Mouse (Mus musculus): ENCODE data around the gene Ngly1.

Ngly1 gene

DNA sequence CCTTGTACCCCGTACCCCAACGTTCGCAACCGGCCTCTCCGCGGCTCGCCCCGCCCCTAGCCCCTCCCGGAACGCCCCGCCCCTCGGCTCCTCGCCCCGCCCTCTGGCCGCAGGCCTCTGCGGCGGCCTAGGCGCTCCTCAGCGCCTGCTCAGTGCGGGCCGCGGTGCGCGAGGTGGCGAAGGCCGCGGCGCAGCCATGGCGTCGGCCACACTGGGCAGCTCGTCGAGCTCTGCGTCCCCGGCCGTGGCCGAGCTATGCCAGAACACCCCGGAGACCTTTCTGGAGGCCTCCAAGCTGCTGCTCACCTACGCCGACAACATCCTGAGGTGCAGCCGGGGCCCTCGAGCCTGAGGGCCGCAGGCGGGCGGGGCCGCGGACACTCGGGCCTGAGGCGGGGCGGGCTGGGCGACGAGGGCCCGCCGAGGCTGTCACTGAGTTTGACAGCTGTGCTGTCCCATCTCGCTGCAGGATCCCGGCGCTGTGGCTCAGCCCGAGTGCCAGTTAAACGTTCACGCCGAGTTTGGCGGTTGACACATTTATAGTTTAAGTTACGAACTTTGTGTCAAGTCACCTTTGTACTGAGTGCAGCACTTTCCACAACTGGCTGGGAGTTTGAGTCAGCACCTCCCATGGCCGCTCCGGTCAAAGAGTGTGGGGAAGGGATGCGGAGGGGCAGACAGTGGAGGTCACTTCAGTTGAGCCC is at the start of gene Ngly1, which contains the start of gene Oxsm:
Gene Ngly1 (plus strand): TSS at position 110 of the 704 bp plus-strand sequence.
Gene Oxsm (minus strand): TSS at position 638 of the 704 bp plus-strand sequence.
- peak; percentile 86 for DNase-seq (ENCODE audit: low spot score)

DNA sequence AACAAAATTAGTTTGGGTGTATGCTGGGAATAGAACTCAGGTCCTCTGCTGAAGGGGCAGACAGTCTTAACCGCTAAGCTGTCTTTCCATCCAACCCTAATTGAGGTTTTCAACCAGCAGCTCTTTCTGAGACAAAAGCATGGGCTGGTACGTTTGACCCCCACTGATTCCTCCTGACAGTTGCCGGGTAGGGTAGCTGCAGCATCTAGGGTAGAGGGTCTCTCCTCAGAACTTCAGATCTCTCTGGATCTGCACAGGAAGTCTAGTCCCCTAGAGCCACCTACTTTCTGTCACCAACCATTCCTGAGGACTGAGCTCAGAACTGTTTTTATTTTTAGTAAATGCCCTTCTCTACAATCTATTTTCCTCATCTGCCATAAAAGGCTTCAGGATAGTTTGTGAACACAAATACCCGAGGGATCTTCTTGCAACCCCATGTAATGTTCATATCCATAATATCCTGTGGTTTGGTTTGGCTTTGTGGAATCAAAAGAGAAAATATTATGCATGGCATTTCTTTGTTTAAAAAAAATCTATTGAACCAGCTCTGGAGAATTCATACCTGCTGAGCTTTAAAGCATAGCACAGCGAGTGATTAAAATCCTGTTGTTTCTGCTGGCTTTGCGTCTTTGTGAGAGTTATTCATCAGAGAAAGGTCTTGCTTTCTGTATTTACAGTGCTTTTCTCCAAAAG is 48.7 kb upstream of the Ngly1 start:
- DNase-seq (ENCODE audit: low spot score), result no peak

DNA sequence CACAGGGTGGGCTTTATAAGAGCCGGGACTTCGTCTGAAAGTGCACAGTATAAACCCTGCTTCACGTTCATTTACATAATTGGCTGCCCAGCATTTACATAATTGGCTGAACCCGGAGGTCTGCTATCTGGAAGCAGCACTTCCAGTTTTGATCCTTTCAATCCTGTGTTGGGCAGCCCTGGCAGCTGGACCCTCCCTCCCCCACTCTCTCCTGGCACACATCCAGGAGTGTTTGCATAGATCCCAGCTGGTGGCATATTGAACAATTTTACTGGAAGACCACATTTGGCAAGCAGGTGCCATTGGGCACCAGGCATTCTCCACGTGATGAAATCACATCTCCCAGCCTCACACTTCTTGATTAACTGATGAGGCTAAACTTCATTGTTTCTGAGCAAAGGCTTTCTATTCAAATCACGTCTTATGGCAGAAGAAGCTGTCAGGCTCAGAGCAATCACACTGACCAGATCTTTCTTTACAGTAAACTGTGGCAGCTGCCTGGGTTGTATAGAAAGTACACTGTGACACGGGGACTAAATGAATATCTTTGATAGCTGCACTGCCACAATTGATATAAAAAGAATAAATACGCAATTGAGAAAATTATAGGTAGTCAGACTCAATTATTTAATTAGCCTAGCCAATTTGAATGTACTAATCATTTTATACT is 48.0 kb upstream of the Ngly1 start:
- DNase-seq (ENCODE audit: low spot score), result no peak

DNA sequence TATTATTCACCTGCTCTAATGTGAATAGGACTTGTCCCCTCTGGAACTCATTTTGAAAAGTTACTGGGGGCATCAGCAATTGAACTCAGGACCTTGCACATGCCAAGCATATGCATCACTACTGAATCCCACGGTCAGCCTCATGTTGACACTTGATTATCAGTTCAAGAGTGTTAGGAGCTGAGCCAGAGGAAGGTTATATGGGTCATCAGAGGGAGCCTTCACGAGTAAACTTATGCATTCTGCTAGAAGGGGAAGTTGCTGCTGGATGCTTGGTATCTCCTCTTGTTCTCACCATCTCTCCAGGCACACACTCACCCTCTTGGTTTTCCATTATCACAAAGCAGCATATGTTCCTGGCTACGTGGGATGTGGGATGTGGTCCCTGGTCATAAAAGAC is 47.4 kb upstream of the Ngly1 start:
- DNase-seq (ENCODE audit: low spot score), result no peak

DNA sequence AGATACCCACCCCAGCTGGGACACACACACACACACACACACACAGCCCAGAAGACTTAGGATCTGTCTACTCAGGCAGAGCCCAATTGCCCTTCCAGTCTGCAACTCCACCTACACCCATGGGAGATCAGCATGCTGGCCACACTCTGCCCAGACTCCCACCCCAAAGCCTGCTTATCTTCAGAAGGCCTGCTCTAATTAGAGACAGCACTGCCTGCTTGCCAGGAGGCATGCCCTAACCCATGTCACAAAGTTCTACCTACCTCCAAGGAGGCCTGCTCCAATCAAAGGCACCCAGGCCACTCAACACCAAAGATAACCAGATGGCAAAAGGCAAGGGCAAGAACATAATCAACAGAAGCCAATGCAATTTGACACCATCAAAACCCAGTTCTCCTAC is 41.4 kb upstream of the Ngly1 start:
- no peak for DNase-seq (ENCODE audit: low spot score)

DNA sequence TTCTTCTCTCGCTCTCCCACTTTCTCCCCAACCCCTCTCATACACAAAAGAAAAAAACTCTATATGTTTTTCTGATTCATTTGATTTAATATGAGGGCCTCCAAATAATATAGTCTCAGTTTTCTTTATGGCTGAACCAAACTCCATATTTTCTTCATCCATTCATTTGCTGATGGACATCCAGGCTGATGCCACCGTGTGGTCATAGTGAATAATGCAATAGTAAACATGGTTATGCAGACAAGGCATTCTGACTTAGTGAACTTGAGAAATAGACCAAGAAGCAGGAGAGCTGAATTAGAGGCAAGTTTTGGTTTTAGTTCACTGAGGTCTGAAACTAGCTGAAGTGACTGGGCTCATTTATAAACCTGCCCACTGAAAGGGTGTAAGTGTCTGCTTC is 30.1 kb upstream of the Ngly1 start:
- peak; percentile 78 for DNase-seq (ENCODE audit: low spot score)

DNA sequence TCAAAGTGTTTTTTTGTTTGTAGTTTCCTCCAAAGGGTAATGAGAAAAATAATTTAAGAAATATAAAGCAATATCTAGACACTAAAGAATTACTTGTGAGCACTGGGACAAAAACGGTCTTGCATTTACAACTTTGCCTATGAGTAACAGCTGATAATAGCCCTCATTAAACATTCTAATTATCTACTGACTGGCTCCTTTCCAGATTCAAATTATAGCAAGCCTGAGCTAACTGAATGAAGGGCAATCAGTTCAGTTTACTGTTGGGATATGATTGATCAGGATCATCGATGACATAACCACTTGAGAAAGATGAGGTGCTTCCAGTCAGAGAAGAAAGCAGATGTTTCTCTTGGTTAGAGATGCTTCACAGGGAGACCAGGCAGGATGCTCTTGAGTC is 19.7 kb upstream of the Ngly1 start:
- no peak for DNase-seq (ENCODE audit: low spot score)

DNA sequence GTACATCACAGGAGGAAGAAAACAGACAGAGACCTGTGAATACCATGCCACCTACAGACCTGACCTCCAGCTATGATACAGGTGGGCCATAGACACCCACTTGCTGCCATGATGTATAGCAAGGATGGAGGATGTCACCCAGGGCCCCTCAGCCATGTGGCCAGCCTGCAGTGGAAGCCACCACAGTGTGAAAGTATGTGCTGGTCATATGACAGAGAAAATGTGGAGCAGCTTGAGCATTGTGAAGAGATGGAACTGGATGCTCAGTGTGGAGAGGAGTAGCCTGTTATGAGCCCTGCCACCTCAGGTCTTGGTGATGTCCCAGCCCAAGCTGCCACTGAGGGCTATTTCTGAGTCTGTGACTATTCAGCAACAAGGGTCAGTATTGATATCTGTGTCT is 18.5 kb upstream of the Ngly1 start:
- no peak for DNase-seq (ENCODE audit: low spot score)

DNA sequence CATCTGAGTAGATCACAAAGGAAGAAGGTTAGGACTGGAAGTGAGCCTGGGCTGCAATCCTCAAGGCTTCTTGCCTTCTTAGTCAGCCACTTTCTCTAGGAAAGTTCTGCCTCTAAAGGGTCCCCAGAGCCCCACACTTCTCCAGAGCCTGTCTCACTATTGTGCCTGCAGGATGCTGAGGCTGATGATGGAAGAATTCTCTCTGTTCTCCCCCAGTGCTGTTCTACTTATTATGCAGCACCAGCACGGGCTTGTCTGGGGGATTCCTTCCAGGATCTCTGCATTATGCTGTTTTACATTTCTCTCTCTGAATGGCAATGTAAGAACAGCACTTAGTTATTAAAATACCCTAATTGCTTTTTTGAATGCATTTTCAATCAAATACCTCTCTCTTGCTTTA is 15.6 kb upstream of the Ngly1 start:
- no peak for DNase-seq (ENCODE audit: low spot score)

DNA sequence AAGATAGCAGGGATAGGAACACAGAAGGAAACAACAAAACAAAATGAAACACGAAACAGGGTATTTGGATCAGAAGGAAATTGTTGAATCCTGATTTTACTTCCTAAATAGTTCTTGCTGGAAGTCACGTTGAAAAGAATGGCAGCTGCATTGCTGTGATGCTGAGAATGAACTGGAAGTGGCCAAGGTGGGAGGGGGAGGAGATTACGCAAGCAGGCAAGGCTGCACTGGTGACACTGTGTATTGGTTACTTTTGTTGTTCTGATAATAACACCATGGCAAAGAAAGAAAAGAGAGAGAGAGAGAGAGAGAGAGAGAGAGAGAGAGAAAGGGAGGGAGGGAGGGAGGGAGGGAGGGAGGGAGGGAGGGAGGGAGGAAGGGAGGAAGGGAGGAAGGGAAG is 12.6 kb upstream of the Ngly1 start:
- DNase-seq (ENCODE audit: low spot score), result no peak

DNA sequence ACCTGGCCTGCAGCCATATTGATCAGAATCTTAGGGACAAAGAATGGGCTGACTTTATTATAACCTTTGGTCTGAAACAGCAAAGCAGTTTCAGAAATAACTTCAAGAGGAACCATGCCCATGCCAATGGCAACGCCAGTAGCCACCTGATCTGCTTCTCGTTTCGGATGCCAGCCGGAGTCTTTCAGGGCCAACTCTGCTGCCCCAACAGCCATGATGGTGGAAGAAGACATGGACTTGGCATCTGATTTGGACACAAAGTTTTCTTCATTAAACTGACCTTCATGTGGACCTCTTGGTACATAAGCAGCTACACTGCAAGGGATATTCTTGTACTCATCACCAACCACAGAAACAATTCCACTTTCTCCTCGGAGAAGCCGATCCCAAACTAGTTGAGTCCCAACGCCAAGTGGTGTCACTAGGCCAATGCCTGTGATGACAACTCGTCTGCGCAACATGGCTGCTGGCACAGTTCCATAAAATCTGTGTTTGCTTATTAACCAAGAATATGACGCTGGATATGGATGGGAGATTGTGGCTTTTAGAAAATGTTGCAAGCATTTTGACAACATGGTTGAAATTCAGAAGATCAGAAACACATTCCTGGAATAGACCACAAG is 6.8 kb upstream of the Ngly1 start:
- no peak for DNase-seq (ENCODE audit: low spot score)

DNA sequence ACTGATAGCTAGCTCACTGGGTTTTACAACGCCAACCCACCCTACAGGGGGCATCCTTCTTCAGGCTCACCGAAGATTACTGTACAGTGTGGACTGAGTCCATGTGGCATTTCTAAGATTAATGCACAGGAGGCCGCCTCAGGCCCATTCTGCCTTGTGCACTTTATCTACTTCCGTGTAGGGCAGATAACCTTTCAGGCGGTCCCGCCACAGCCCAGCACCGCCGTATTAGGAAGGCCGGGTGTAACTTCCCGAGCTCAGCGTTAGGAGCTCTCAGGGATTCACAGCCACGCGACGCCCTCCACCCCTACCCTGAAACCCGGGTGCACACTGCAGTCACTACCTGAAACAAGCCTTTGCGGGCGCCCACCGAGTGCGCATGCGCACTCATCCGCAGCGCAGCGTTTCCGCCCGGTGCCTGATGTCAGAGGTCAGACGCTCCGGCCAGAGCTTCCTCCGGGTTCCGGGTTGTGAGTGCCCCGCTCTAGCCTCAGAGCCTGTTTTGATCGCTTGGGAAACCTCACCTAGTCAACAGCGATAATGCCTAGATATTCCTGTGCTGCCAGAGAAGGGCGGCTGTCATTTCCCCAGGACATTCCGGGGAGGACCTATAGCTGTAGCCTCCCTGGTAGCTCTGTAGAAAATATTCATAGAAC is 6.0 kb upstream of the Ngly1 start:
- peak; percentile 86 for DNase-seq (ENCODE audit: low spot score)

DNA sequence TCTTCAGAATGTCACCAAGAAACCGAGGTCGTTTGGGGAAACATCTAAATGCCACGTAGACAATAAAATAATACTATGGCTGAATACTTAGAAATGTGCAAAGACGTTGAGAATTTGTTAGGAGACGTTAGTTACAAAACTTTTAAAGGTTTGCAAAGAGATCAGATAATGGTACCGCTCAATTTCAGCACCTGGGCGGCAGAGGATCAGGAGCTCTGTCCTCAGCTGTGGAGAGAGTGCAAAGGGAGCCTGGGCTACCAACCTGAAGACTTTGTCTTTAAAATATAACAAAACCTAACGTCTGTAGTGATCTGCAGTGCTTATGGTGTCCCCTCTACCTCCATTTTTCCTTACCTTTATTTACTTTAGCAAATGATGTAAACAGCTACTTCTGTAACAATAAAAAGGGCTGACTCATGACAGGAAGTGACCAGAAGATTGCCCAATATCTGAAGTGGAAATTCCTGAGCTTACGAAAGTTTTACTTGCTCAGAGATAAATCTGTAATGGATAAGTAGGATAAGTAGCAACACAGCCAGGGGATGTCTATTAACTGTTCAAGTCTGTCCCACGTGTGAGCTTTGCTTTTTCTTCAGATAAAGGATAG is 5.4 kb upstream of the Ngly1 start:
- no peak for DNase-seq (ENCODE audit: low spot score)

DNA sequence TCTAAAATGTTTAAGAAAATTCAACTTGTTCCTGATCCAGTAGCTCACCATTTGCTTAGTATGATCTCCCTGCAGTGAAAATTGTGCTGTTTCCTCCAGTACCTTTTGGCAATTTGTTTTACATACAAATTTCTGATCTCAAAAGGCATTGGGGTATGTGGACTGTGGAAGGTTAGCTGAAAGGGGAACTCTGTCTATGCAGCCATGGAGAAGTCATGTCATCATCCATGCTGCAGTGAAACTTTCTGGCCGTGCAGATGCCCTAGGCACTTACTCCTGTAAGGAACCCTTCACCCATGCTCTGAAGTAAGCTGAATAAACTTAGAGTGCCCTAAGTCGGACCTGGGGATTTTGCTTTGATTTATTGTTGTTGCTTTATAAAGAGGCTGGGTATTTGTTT is 4.7 kb upstream of the Ngly1 start:
- no peak for DNase-seq (ENCODE audit: low spot score)

DNA sequence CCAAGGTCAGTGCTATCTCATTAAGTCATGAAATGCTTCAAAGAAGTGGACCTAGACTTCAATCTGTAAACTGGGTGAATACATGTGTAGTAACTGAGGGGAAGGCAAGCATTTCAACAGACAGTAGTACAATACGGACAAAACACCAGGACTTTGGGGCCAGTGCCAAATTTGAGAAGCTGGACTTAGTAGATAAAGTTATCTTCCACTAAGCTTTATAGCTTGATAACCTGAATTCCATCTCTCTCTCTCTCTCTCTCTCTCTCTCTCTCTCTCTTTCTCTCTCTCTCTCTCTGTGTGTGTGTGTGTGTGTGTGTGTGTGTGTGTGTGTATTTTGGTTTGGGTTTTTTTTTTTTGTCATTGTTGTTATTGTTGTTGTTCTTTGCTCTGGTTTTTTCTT is 4.0 kb upstream of the Ngly1 start:
- no peak for DNase-seq (ENCODE audit: low spot score)

DNA sequence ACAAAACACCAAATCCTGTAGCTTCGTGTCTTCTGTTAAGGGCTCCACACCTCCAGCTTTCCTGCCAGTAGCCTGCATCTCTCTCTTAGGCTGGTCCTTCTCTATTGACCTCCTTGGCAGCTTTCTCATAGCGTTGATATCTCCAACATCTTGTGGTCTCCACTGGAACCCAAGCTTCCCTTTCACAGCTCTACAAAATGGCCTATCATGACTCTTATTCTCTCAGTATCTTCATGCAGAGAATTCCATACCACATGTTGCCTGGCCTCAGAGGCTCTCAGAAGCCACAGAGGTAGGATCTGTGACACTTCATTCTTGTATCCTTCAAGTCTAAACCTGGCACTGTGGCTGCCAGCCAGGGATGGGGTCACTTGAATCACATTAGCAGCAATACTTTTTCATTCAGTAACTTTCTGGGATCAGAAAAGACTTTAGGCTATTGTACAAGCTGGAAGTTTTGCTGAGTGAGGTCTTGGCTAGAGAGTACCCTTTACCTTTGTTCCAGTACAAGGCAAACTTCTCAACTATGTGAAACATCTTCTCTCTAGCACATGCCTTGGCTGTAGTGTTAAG is 2.7 kb upstream of the Ngly1 start:
- no peak for DNase-seq (ENCODE audit: low spot score)

DNA sequence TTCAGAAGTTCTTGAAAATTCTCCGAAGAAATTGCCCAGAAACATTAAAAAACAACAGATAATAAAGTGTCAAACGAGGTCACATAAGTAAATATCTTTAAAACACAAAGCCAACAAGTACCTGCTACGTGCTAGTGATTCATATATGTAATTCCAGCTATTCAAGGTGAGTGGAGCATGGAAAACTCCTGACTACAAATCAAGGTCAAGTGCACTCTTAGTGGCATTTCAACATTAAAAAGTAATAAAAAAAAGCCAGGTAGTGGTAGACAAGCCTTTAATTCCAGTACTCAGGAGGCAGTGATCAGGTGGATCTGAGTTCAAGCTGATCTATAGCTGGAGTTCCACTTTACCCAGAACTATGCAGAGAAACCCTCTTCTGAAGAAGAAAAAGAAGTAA is 945 bp upstream of the Ngly1 start:
- no peak for DNase-seq (ENCODE audit: low spot score)

DNA sequence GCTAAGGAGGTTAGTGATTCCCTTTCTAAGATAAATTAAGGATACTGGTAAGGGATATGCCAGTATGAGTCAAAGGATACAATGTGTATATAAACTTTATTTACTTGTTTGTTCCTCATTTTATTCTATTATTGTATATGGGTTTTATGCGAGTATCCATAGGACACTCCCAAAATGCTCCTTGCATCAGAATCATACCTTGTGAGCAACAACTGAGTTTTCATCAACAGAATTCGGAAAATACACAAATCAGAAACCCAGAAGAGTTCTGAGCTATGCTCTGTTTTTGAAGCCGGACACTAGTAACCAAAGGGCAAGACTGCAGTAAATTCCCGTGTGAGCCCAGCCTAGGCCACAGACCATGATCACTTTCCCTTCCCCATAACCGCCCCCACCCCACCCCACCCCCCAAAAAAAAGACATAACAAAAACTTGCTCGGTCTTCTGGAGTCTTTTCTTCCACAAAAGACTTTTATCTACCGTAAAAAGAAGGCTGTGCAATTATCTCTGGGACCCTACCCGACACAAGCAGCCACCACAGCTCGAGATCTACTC is 400 bp upstream of the Ngly1 start:
- DNase-seq (ENCODE audit: low spot score), result no peak

DNA sequence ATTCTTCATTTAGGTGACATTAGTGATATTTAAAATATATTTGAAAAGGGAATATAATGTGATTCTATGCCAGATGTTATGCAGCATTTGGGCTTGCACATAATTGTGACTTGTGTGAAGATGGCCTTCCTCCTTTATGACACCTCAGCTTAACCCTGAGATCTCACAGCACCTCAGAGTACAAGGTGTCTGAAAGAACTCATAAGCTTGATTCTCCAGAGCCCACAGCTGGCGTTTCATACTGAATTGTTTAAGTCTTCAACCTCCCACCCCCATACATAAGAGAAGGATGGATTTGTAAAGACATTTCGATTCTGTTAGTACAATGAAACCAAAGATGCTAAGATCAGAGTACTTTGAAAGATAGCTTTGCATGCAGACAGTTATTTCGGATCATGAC is 1.0 kb downstream of the Ngly1 start:
- no peak for DNase-seq (ENCODE audit: low spot score)

DNA sequence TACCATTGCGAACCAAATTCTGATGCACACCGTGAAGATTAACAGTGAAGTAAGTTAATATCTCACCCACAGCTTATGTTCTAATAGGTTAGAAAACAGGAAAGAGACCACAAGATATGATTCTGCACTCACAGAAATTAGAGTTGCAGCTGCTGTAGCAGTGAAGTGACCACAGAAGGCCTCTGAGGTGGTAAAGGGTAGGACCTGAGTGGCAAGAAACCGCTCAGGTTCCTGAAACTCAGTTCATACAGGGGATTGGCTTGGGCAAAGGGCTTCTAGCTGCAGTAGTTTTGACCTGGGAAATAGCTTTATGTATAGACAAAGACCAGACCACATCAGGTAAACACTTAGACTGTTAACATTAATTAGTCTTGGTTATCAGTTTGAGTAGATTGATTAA is 6.7 kb downstream of the Ngly1 start:
- no peak for DNase-seq (ENCODE audit: low spot score)

DNA sequence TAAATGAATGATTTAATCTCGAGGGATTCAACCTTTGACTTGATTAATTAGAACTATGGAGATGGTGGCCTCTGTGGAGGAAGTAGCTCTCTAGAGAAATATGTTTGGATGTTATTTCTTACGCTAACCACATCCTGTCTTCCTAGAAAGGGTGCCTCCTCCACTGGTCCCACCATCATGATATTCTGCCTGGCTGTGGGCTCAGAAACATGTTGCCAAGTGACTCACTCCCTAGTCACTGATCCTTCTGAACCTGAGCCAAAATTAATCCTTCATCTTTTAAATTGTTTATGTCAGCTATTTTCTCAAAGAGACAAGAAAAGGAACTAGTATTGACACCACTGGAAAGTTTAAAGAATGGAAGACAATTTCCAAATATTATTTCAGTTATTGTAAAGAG is 7.1 kb downstream of the Ngly1 start:
- no peak for DNase-seq (ENCODE audit: low spot score)

All from embryo, embryonic 10 days (tissue).